Mouse (Mus musculus) 416B (cell line): ENCODE measurements around the gene Dcst2.
A peak's percentile ranks its signal among the peaks of the same experiment; 100 is the strongest.

ENCODE experiments used
- DNase-seq: peaks from one replicate; pipeline ENCODE4 v3.0.0; 2011; ENCODE audit warnings: low read depth

Dcst2 gene

DNA sequence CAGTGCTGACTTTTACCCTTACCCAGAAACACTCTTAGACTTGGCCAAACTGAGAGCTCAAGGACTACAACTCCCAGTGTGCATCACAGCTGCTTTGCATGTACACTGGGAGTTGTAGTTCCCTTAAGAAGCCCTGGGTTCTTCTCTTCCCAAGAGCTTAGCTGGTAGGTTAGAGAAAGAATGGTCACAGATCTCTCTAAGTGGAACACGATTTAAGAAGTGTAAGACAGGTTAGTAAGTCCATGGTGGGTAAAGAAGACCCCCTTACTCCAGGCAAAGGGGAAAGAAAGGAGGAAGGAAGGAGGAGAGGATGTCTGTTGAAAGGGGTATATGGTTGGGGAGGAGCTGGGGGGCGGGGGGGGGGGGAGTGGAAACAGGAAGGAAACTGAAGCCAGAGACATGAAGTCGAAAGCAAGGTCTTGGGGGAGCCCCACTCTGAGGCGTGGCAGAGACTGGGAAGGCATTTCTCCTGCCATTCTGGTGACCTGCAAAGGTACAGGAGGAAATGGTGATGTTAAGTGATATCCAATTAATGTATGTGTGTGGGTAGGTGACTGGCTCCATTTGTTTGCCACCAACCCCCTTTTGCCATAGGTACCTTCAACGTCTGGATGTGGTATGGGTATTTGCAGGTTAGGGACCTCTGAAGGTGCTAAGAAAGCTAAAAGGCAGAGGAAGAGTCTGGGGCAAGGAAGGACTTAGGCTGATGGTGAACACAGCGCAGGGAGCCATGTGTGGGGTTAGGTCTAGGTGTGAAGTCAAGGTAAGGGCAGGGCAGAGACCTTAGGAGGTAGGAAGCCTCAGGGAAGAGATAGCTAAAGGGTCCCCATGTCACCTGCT is 27.3 kb downstream of the Dcst2 start:
- peak; percentile 69 for DNase-seq

DNA sequence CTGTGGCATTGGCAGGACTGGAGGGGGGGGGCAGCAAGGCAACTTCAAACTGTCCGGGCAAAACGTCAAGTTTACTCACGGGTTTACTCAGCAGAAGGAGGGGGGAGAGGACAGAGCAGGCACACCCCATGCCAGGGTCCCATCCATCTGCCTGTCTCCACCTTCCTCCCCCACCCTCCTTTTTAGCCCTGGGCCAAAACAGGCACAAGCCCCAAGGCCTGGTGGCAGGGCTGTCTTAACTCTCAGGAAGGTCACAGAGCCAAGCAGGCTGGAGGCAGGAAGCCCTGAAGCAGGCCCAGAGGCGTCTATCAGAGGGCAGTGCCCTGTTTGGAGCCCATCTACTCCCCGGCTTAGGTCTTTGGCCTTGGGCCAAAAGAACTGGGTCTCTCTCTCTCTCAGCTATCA is 28.3 kb downstream of the Dcst2 start:
- DNase-seq: peak; percentile 50

DNA sequence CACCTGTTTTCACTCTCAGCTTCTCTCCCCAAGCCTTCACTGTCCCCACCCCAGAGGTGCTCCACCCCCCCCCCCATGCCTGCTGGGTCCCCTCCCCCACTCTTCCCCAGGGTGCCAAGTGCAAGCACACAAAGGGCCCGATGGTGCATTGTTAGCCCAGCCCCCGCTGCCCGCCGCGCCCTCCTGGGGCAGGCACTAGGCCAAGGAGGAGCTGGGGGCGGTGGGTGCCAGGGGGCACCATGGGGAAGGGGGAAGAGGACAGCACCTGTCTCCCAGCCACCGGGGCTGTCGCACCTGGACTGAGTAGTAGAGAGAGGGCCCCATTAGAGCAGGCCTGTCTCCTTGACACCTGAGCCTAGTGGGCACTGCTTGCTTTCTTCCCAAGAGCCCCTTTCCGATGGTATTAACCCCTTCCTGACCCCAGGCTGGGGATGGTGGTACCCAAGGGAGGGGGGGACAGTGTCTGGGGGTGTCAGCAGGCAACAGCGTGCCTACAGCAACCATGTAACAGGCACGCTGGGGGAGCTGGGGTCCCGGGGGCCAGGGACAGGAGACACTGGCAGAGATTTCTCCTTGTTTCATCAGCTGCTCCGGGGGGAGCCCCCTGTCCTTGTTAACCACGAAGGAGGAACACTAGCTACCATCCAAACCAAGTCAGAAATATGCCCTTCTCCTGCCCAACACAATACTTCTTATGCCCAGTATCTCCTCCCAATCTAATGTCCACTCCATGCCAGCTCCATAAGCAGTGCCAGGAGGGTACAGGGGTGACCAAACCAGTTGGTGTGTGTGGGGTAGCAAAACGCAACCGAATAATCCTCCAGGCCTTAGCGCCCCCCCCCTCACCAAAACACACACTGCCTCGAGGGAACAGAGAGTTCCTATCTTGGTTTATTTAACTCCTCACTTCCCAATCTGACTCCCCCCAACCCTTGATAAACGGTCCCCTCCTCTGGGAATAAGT is 29.2 kb downstream of the Dcst2 start:
- DNase-seq: peak; percentile 55

DNA sequence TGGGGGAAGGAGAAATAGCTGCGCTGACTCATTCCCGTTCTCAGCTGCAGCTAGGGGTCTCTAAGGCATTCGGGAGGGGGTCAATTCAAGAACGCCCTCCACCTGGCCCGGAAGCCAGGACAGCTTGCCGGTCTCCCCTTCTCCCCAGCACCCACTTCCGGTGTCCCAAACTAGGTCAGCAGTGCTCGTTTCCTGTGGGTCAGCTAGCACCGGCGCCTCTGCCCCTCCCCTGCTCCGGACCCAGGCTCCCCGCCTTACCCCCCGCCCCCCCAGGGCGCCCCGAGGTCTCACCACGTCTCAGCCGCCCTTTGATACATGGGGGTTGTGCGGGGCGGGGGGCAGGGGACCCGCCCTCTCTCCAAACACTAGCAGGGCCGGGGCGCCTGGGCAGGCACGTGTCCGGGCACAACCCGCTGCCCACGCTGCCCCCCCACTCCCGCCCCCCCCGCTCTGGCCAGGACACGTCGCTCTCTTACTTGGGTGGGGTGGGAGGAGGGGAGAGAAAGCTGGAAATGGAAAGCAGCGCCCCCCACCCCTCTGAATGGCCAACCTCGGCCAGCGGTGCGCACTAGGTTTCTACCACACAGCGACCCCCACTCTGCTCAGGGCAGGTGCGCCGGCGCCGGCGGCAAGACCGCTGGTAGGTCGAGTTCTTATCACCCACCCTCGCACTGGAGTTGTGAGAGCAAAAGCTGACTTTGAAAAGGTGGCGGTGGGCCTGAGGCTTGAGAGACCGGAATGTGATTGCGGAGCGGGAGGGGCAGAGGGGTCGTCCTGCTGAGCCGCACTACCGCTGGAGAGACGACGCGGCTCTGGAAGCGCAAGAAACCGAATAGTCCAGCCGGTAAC is 30.1 kb downstream of the Dcst2 start:
- peak; percentile 70 for DNase-seq

DNA sequence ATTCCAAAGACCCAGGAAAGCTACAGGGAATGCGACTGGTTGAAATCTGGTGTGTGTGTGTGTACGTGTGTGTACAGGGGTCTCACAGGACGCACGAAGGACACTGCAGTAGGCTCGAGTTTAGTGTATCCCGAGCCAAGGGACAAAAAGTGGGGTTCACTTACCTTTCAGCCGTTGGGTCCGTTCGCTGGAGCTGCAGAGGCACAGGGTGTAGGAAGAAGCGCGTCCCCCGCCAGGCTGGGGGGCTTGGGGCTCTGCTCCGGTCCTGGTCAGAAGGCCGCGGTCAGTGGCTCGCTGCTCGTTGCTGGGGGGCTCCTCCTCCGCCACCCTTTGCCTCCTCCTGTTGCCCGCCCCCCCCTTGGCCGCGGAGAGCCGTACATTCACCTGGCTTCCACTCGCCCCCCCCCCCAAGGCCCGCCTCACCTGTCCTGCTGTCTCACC is 31.1 kb downstream of the Dcst2 start:
- DNase-seq: peak; percentile 45

DNA sequence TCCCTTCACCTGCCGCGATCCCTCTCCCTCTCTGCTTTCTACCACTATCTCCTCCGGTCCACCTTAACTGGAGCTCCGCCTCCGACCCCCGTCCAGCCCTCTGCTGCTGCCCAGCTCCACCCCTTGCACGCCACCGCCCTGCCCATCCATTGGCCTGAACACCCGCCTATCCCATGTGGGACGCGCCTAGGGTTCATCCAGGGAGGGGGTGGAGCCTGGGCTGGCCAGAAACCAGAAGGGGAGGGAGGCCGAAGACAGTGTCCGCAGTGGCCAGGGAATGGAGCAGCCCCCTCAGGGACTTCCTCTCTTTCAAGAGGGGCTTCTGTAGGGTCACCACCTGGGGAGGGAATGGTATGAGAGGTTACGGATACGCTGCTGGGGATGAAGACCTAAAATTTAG is 31.8 kb downstream of the Dcst2 start:
- peak; percentile 99 for DNase-seq

DNA sequence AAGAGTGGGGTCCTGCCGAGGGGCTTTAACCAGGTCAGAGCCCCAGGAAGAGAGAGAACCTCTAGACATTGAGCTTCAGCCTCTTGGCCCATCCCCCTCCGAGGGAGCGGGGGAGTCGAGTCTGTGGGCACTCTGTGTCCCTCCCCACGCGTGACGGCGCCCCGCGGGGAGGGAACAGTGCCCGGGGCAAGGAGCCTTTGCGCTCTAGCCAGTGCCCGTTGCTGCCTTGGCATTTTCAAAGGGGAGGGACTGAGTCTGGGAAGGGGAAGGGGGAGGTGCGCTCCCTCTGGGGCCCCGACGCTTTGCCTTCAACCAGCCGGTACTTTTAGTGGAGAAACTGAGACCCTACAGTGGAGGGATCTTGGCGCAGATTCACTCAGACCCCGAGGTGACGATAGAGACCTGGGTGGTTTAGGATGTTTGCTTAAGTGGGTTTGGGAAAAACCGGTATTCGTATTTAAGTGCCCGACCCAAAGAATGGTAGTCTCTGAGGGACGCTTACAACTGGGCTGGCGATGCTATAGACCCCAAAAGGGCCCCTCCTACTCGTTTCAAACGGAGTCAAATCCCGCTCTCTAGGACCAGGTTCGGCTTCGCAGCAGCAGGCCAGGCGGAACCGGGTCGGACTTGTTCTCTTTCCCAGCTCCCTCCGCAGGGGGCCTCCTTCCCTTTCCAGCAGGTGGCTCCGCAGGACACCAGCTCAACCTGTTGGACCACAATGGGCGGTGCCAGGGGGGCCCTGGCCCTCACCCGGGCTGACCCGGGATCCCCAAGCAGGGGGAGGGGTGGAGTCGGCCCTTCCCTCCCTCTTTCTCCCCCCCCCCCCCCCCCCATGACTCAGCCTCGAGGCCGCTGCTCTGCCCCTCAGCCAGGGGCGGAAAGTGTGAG is 32.5 kb downstream of the Dcst2 start, which contains the start of gene Zbtb7b:
Gene Zbtb7b (minus strand): TSS at position 771 of the 888 bp plus-strand sequence.
- DNase-seq: peak; percentile 93

DNA sequence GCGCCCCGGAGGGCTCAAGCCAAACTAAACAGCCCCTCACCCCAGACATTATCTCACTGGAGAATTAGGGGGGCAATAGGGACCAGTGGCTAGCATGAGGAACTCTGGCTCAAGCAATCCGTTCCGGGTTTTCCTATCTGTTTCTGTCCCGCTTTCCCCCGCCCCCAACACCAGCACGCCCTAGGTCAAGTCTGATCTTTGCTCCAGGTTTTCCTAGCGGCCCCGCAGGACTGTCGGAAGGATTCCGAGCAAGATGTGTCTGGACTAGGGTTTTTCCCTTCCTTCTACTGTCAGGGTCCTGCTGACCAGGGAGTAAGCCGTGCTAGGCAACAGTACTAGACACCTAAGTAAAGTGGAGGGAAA is 33.1 kb downstream of the Dcst2 start:
- no peak for DNase-seq

DNA sequence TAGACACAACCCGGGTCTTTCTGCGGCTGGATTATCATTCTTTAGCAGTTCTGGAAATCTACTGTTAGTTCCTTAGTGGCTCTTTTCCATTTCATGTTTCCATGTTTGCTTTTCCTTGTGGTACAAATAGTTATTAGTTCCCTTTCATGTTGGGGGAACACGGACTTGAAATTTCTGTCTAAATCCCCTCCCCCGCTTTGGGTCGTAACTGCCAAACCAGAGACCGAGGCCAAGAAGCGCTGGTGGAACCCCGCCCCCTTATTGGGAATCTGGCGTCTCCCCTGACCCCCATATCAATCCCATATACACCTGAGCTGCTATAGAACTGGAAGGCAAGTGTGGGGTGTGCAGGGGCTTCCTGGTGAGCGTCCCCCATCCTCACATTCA is 33.6 kb downstream of the Dcst2 start:
- DNase-seq: peak; percentile 35

DNA sequence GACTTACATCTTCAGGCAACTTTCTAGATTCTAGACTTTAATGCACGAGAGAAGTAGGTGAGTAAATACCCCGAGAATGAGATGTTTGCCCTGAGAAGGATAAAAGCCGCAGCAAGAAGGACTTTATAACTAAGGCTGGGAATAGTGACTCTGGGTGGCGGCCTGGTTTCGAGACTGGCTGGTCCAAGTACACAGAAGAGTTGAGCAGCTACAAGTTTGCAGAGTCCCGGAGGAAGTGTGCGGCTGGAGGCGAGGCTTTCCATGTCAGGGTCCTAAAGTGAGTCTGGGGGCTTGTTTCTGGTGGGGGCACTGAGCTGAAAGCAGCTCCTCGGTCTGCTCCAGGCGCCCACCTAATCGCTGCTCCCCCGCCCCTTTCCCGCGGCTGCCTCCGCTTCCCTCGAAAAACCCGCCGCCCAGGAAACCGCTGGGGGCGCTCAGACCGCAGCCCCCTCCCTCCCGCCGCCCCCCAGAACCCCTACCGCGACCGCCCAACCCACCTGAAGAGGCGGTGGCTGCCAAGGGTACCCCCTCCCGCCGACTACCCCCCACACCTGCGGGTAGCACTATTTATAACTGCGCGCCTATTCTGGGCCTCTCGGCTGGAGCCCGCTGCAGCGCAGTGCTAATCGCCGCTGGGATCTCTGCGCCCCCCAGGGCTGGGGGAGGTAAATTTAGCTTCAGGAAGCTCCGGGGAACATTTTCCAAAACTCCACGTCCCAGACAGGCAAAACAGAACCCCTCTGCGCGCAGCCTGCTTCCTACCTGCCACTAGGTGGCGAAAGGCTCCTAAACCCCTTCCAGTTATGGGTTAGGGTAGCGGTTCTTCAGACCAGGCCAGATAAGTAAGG is 34.3 kb downstream of the Dcst2 start:
- peak; percentile 83 for DNase-seq

DNA sequence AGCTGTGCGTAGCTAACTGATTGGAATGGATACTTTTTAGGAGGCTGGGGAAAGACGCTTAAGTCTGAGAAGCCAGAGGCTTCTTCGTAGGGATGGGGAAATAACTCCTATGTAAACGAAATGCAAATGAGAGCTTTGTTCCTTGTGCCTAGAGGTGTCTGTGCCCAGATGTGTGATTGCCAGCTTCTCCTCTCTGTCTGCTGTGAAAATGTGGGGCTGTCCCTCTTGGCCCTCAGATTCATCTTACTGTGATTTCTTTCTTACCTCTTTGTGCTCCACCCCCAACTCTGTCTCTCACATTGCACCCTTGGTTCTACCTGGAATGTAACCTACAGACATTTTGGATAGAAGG is 34.9 kb downstream of the Dcst2 start:
- no peak for DNase-seq

DNA sequence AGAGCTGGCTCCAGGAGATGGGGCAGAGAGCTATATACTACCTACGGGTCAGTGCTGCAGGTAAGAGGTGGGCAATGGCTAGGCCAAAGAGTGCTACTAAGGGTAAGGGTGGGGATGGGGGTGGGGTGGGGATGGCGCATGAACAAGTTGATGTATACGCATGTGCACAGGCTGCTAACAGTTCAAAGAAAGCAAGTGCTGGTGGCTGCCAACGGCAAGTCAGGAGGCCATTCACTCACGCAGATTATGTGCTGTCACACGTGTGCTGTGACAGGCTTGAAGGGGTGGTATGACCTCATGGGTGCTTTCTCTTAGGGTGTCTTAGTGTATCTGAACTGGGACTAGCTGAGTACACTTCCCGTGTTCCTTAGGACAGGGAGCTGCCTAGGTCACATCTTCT is 39.6 kb downstream of the Dcst2 start:
- DNase-seq: no peak

DNA sequence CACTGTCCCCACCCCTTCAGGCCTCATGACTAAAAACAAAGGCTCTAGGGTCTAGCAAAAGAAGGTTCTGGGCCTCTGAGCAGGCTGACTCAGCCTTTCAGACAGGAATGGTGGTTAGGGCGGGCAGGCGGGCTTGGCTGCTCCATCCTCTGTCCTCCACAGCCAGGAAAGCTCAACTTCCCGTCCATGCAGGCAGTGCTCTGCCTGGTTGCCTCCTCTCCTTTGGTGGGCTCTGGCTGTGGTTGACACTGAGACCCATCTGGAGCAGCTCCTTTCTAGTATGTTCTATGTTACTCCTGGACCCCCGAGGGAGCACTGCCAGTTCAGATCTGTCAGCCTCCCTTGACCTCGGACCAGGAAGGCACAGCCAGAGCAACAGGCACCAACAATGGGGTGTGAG is 40.9 kb downstream of the Dcst2 start, which contains the start of gene Lenep:
Gene Lenep (minus strand): TSS at position 101 of the 400 bp plus-strand sequence.
- no peak for DNase-seq

DNA sequence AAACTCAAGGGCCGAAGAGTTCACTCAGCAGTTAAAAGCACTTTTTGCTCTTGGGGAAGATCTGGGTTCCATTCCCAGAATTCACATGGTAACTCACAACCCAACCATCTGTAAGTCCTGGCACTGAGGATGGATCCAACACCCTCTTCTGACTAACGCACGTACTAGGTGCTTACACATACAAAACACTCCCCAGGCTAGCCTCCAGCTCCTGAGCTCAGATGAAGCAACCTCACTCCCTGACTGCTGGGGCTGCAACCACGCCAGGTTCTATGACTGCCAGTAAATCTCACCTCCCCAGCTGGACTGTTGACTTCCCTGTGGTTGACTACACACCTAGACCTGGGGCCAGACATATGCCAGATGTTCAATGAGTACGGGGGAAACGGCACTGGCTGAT is 45.1 kb downstream of the Dcst2 start:
- DNase-seq: no peak

DNA sequence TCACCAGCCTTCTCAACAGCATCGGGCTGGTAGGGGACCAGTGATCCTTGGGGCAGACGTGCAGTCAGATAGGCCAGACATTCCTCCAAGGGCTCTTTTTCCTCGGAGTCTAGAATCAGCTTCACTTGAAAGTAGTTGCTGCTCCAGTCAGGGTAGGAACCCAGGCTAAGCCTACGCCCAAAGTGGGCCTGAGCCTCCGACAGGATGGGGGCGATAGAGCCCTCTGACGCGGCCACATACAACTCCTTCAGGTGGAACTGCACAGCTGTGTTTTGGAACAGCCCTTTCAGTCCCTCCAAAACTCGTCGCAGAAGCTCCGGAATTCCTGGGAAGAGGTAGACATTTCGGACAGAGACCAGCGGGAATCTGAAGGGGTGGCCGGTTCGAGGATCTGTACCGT is 46.7 kb downstream of the Dcst2 start:
- DNase-seq: no peak

DNA sequence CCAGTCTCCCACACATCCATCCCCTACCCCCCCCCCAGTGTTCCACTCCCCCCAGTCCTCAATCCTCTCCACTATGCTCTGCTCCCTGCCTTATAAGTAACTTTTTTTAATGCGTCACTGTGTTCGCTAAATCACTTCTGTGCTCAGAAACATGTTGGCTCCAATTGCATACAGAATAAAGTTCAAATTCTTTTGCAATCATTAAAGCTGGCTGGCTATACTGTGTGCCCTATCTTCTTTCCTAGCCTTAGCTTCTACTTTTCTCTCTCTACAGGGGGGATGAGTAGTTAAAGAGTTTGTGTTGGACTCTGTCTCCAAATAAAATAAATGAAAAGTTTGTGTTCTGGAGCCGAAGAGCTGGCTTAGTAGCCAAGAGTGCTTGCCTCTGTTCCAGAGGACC is 47.9 kb downstream of the Dcst2 start:
- DNase-seq: no peak

DNA sequence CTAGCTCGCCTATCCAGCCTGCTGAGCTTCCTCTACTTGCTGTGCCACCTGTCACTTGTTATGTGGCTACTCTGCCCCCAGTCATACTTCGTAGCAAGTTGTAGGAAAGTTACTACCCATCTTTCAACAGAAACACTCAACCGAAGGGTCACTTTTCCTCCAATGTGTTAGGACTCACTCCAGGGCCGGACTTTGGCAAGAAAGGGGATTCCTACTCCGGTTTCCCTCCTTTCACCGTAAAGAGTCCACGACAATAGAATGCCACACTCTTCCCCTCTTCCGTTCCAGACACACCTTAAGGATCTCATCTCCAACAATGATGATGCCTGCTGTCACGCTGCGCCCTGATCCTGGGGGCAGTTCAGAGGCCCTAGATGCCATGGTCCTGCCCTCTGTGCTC is 49.1 kb downstream of the Dcst2 start:
- no peak for DNase-seq

DNA sequence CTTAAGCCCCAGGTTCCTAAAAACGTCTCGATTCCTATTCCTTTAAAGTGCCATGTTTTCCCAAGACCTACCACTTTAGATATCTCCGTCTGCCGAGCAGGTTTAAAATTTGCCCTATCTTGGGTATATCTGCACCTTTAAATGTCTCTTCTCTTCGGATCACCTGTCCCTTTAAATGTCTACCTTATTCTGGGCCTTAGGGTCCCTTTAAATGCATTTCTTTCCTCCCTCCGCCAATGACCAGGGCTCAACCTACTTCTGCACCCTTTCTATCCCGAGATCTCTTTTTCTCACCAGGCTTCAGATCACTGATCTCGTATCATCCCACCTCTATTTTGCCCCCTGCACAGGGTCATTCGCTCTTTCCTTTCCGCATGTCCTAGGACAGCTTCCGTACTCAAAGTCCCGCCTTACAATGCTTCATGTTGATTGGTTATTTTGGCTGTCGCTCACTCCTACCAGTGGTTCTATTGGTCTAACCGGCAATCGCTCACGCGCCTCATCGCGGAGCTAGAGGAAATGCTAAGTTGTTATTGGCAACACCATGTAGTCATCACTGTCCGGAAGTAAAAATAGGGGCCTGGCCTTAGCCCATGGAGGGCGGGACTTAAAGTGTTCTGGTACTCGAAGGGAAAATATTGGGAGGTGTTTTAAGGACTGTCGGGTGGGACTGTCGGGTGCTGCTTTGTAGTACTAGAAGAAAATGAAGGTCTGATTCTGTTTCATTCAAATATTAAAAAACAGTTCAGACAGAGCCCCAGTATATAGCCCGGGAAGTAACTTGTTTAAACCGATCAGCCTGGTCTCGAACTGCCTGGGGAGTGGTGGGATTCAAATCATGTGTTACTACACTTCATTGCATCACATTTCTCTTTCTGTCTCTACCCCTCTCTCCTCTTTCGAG is 50.0 kb downstream of the Dcst2 start, which contains the start of gene Flad1:
Gene Flad1 (minus strand): TSS at position 381 of the 904 bp plus-strand sequence.
- DNase-seq: peak; percentile 100

DNA sequence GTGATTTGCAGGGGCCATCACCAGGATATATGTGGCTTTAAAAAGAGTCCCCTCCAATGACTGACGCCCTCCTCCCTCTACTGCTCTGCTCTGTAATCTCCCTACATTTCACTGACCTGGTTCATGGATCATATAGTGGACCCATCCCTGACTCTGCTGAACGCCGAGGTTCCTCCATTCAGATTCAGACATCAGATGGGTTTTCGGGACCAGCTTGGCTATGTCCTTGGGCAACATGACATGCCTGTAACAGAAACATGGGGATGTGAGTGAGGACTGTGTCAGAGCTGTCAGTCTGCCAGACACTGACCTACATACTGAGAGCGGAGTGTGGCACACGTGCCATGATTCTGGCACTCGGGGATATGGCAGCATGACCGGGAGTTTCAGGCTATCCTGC is 54.4 kb downstream of the Dcst2 start:
- DNase-seq: no peak
